Mouse (Mus musculus) hindbrain, embryonic 13.5 days (tissue): Measurements from ENCODE around the gene Cd109. TPM values are rescaled to one million over a fixed set of nuclear protein-coding genes. Genes with fewer than 3 reads are reported as not detected.

Source experiments
- ATAC-seq: fragments of 200-750 bp; cut with Nextera tagmentation; 2 replicates; pipeline ENCODE4 v1.8.0; 2017; ENCODE audit warnings: moderate TSS enrichment; ENCODE audit not compliant: low FRiP score
- H3K27ac ChIP-seq: fragments of 300-500 bp; sonication (generic); 2 replicates; pipeline ENCODE4 v1.5.1; 2015; ENCODE audit warnings: inconsistent platforms, mild to moderate bottlenecking, moderate library complexity
- H3K27me3 ChIP-seq: fragments of 300-500 bp; sonication (generic); 2 replicates; pipeline ENCODE4 v1.6.1; 2015; ENCODE audit warnings: mild to moderate bottlenecking, inconsistent platforms
- H3K36me3 ChIP-seq: fragments of 300-500 bp; sonication (generic); 2 replicates; pipeline ENCODE4 v1.6.1; 2015; ENCODE audit warnings: mild to moderate bottlenecking, inconsistent platforms
- H3K4me1 ChIP-seq: fragments of 300-500 bp; sonication (generic); replicated peaks from 2 replicates; pipeline ENCODE4 v1.6.1; 2015; ENCODE audit warnings: inconsistent platforms
- H3K4me2 ChIP-seq: fragments of 300-500 bp; sonication (generic); 2 replicates; pipeline ENCODE4 v1.6.1; 2015; ENCODE audit warnings: inconsistent platforms, mild to moderate bottlenecking, moderate library complexity
- H3K4me3 ChIP-seq: fragments of 300-500 bp; sonication (generic); 2 replicates; pipeline ENCODE4 v1.5.1; 2015; ENCODE audit warnings: mild to moderate bottlenecking, inconsistent platforms
- H3K9ac ChIP-seq: fragments of 300-500 bp; sonication (generic); 2 replicates; pipeline ENCODE4 v1.6.1; 2015; ENCODE audit warnings: mild to moderate bottlenecking, inconsistent platforms
- H3K9me3 ChIP-seq: fragments of 300-500 bp; sonication (generic); 2 replicates; pipeline ENCODE4 v1.6.1; 2016; ENCODE audit warnings: inconsistent platforms
- WGBS: fragments of 180-500 bp; shearing (Covaris S2); methylation state at CpG from one replicate; pipeline ENCODE4 v1.1.7; 2015; 5-methylcytosine and 5-hydroxymethylcytosine counted together
- polyA plus RNA-seq: library from polyadenylated mRNA; unstranded; fragments of >200 nt; fragmentation: Nextera tagmentation; extraction: Ambion mirVana; gene quantifications from 2 replicates; pipeline ENCODE4 v1.2.1, GENCODE M21; 2015

The Cd109 gene
- polyA plus RNA-seq, 1 experiment from 2014 or later = 2.0 TPM

GRCm38 (mm10) chr9:78649398-78649797 lies 34.1 kb downstream of the Cd109 start:
- Histone ChIP-seq H3K27ac (no peak overlapping the region), H3K4me1 (no peaks in the 10 kb centered on the region), H3K9ac (no peak overlapping the region), H3K4me3 (no peak overlapping the region), H3K36me3 (no peaks in the 10 kb centered on the region), H3K9me3 (no peaks in the 10 kb centered on the region), H3K4me2 (no peak overlapping the region), H3K27me3 (no peaks in the 10 kb centered on the region)
- ATAC-seq = no peak

- Histone ChIP-seq H3K4me3 (no peak overlapping the region), H3K9ac (no peak overlapping the region), H3K27ac (no peak overlapping the region), H3K4me1 (no peaks in the 10 kb centered on the region), H3K36me3 (no peaks in the 10 kb centered on the region), H3K9me3 (no peaks in the 10 kb centered on the region), H3K27me3 (no peaks in the 10 kb centered on the region), H3K4me2 (no peak overlapping the region)
- 88% methylated on average over 5 of the region's 5 CpGs for WGBS
- no peak for ATAC-seq
Observed at GRCm38 (mm10) chr9:78657564-78657963, 42.2 kb downstream of the Cd109 start.

GRCm38 (mm10) chr9:78671446-78671985 lies 56.2 kb downstream of the Cd109 start:
- no peaks in the 10 kb centered on the region for H3K9me3 ChIP-seq
- H3K36me3 ChIP-seq = no peaks in the 10 kb centered on the region
- ATAC-seq = no peak
- no peaks in the 10 kb centered on the region for H3K27me3 ChIP-seq
- H3K4me1 ChIP-seq = no peaks in the 10 kb centered on the region
- WGBS = 88% methylated on average over 13 of the region's 13 CpGs
- no peak overlapping the region for H3K4me2 ChIP-seq
- H3K4me3 ChIP-seq = no peak overlapping the region
- no peak overlapping the region for H3K9ac ChIP-seq
- H3K27ac ChIP-seq = no peak overlapping the region

- H3K27ac ChIP-seq = no peak overlapping the region
- no peak overlapping the region for H3K4me2 ChIP-seq
- H3K9ac ChIP-seq = no peak overlapping the region
- no peaks in the 10 kb centered on the region for H3K36me3 ChIP-seq
- no peaks in the 10 kb centered on the region for H3K9me3 ChIP-seq
- no peaks in the 10 kb centered on the region for H3K4me1 ChIP-seq
- no peak overlapping the region for H3K4me3 ChIP-seq
- no peak for ATAC-seq
- no peaks in the 10 kb centered on the region for H3K27me3 ChIP-seq
- WGBS = 0% methylated on average over 1 of the region's 1 CpGs
Observed at GRCm38 (mm10) chr9:78700691-78701090, 85.3 kb downstream of the Cd109 start.

GRCm38 (mm10) chr9:78702509-78703239 lies 87.3 kb downstream of the Cd109 start:
- no peak overlapping the region for H3K4me3 ChIP-seq
- no peaks in the 10 kb centered on the region for H3K27me3 ChIP-seq
- peaks cover 9% of the 10 kb centered on the region; the same call in 1 of the 2 replicates for H3K9me3 ChIP-seq
- no peak overlapping the region for H3K27ac ChIP-seq
- 90% methylated on average over 12 of the region's 12 CpGs for WGBS
- no peak for ATAC-seq
- no peaks in the 10 kb centered on the region for H3K4me1 ChIP-seq
- no peak overlapping the region for H3K4me2 ChIP-seq
- H3K36me3 ChIP-seq = peaks cover under 1% of the 10 kb centered on the region; the same call in 1 of the 2 replicates
- no peak overlapping the region for H3K9ac ChIP-seq

GRCm38 (mm10) chr9:78720888-78721798 lies 105.8 kb downstream of the Cd109 start:
- no peak overlapping the region for H3K4me2 ChIP-seq
- H3K27ac ChIP-seq = no peak overlapping the region
- WGBS = 80% methylated on average over 6 of the region's 6 CpGs

GRCm38 (mm10) chr9:78731931-78732330 lies 116.6 kb downstream of the Cd109 start:
- Histone ChIP-seq H3K27me3 (no peaks in the 10 kb centered on the region), H3K9me3 (no peaks in the 10 kb centered on the region), H3K9ac (no peak overlapping the region), H3K4me1 (no peaks in the 10 kb centered on the region), H3K27ac (no peak overlapping the region), H3K36me3 (no peaks in the 10 kb centered on the region), H3K4me2 (no peak overlapping the region), H3K4me3 (no peak overlapping the region)
- no peak for ATAC-seq
- 68% methylated on average over 6 of the region's 6 CpGs for WGBS

More at GRCm38 (mm10) chr9:78720888-78721798, 105.8 kb downstream of the Cd109 start:
- Histone ChIP-seq H3K27me3 (no peaks in the 10 kb centered on the region), H3K4me3 (no peak overlapping the region), H3K36me3 (no peaks in the 10 kb centered on the region), H3K4me1 (no peaks in the 10 kb centered on the region), H3K9ac (no peak overlapping the region), H3K9me3 (no peaks in the 10 kb centered on the region)
- no peak for ATAC-seq

- H3K4me1 ChIP-seq = no peaks in the 10 kb centered on the region
- H3K4me2 ChIP-seq = no peak overlapping the region
- no peak overlapping the region for H3K27ac ChIP-seq
- H3K36me3 ChIP-seq = no peaks in the 10 kb centered on the region
- no peak for ATAC-seq
- no peaks in the 10 kb centered on the region for H3K9me3 ChIP-seq
- no peak overlapping the region for H3K9ac ChIP-seq
- no peak overlapping the region for H3K4me3 ChIP-seq
- 72% methylated on average over 3 of the region's 3 CpGs for WGBS
- H3K27me3 ChIP-seq = no peaks in the 10 kb centered on the region
Observed at GRCm38 (mm10) chr9:78735519-78735918, 120.2 kb downstream of the Cd109 start.

- Histone ChIP-seq H3K36me3 (no peaks in the 10 kb centered on the region), H3K4me2 (no peak overlapping the region), H3K27me3 (no peaks in the 10 kb centered on the region), H3K9me3 (no peaks in the 10 kb centered on the region), H3K27ac (no peak overlapping the region), H3K4me3 (no peak overlapping the region), H3K4me1 (no peaks in the 10 kb centered on the region), H3K9ac (no peak overlapping the region)
- 64% methylated on average over 3 of the region's 3 CpGs for WGBS
- no peak for ATAC-seq
Observed at GRCm38 (mm10) chr9:78742012-78742411, 126.7 kb downstream of the Cd109 start.

GRCm38 (mm10) chr9:78750246-78750645 lies 134.9 kb downstream of the Cd109 start:
- H3K9me3 ChIP-seq = no peaks in the 10 kb centered on the region
- H3K4me2 ChIP-seq = no peak overlapping the region
- no peak overlapping the region for H3K27ac ChIP-seq
- no peaks in the 10 kb centered on the region for H3K4me1 ChIP-seq
- no peaks in the 10 kb centered on the region for H3K27me3 ChIP-seq
- ATAC-seq = no peak
- 85% methylated on average over 3 of the region's 3 CpGs for WGBS
- H3K4me3 ChIP-seq = no peak overlapping the region
- no peak overlapping the region for H3K9ac ChIP-seq
- no peaks in the 10 kb centered on the region for H3K36me3 ChIP-seq
